Mouse (Mus musculus) C2C12 (cell line): ENCODE results near the gene Rwdd2a.

Experiments
- CTCF ChIP-seq: IDR thresholded peaks from one replicate; pipeline ENCODE4 v1.5.1; 2011; ENCODE audit not compliant: control insufficient read depth, insufficient read depth, insufficient read length
- USF1 ChIP-seq: IDR thresholded peaks from one replicate; pipeline ENCODE4 v1.6.1; 2011; ENCODE audit warnings: low read depth, mild to moderate bottlenecking, control low read depth, moderate library complexity

GRCm38 (mm10) chr9:86575178-86575577 is 3.4 kb downstream of the Rwdd2a start:
- TF ChIP-seq CTCF, result no peak
- TF ChIP-seq USF1, result no peak
